Mouse (Mus musculus) spleen, postnatal 36 days (tissue): ENCODE measurements around the gene Gm20388.

Source experiments
- DNase-seq, 2 experiments: peaks; one replicate each; pipeline ENCODE4 v3.0.0; 2022; ENCODE audit warnings: low spot score in 2 of 2, mixed read lengths in 1 of 2

Gene Gm20388

GRCm38 (mm10) chr8:120256958-120257357 is 346.3 kb downstream of the Gm20388 start:
- no peak for DNase-seq

DNA sequence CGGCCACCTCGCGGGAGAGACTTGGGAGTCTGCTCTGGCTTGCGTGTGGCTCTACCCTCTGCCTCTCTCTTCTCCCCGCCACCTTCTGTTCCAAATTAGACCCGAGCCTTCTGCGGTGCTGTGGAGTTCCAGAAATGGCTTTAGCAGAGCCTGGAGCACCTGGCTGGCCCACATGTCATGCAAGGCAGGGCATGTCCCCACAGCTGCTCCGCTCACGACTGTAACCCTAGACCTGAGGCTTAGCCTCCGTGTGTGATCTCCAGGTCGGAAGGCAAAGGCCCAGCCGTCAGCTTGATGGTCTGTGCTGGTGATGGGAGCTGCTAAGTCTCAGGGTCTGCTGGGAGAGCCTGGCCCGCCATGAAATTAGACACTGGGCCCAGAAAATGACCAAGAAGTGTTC is 348.6 kb downstream of the Gm20388 start:
- DNase-seq = no peak

DNA sequence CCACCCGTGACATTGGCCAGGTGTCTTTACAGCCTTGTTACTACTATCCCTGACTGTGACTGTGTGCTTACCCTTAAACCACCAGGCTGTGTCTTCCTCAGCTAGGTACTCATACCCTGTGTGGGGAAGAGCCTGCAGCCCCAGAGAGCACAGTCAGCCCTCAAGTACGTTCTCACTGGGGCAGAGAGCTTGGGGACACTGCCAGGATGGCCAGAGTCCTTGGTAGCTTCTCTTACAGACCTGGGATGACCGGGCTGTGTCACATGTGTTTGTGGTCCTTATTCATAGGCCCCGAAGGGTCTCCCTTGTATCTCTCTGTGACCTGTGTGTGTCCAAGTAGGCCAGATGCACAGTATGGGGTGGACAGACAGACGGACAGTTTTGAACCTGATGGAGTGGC is 350.0 kb downstream of the Gm20388 start:
- DNase-seq = no peak

DNA sequence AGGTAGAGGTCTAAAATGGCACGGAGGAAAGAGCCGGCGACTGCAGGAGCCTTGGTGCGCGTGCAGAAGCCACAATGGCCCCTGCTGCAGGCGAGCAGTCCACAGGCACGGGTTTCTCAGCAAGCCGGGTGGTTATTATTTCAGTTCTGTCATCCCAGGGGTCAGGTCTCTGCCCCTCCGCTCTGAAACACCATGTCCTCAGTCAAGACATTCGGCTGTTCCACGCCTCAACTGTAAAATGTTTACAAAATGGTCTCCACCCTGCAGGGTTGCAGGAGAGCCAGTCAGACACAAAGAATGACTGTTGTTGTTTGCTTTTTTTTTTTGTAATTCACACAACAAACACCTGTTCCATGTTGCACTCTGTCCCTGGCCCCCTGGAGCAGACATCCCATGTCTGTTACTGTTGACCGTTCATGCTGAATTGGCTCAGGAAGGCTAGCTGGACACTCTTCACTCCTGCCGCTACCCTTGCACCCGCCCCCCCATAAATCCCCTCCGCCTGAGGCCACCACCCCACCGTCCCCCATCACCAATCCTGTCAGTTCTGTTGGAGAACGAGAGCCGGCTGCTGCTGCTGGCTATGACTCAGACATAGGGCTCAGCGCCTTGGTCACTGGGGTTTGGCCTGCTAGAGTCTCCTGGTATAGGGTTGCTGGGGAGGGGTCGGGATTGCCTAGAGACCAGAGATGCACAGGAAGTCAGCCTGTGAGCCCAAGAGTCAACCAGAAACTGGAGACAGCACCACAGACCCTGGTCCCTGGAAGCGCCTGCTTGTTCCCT is 350.9 kb downstream of the Gm20388 start:
- DNase-seq = no peak

- no peak for DNase-seq
Observed at GRCm38 (mm10) chr8:120263879-120264278, 353.2 kb downstream of the Gm20388 start.

GRCm38 (mm10) chr8:120264388-120264943 is 353.8 kb downstream of the Gm20388 start:
- DNase-seq = peak; percentile 42 to 57

DNA sequence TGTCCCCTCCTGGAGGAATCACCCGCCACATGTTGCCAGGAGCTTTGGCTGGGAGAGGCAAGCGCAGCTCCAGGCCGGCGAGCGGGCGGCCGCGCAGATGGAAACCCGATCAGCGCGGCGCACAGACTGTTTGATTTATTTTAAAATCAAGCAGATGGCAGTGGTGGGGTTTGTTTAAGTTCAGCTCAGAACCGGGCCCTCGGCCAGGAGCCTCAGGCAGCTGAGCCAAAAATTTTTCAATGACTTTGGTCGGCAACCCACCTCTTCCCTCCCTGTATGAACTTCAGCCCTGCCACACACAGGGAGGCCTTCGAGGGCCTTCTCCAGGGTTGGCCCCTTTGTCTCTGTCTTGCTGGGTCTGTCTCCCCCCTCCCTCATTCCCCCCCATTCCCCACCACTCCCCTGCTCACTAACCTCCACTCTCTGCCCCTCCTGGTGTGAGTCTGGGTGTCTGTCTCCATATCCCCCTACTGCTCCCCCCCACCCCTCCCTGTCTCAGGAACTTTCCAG is 354.4 kb downstream of the Gm20388 start:
- DNase-seq = peak in 1 of 2 experiments; percentile 26

- peak; percentile 32 to 46 for DNase-seq
Observed at GRCm38 (mm10) chr8:120265471-120265870, 354.8 kb downstream of the Gm20388 start.

DNA sequence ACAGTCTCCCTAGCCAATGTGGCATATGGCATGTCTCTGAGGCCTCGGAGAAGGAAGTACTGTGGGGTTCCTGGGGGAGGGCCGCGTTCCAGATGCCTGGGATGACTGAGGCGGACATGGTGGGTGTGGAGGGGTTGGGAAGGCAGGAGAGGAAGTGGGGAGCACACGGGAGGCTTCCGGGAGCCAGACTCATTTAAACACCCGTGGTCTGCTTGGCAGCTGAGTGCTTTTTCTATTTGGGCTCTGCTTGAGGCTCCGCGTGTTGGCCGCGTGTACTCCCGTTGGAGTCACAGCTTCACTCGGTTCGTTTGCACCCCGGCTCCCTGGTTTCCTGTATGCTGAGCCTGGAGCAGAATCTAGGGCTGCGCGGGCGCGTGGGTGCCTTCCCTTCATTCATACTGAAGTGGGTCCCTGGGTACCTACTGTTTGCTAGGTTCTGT is 357.9 kb downstream of the Gm20388 start:
- no peak for DNase-seq

- no peak for DNase-seq
Observed at GRCm38 (mm10) chr8:120270449-120270848, 359.8 kb downstream of the Gm20388 start.

DNA sequence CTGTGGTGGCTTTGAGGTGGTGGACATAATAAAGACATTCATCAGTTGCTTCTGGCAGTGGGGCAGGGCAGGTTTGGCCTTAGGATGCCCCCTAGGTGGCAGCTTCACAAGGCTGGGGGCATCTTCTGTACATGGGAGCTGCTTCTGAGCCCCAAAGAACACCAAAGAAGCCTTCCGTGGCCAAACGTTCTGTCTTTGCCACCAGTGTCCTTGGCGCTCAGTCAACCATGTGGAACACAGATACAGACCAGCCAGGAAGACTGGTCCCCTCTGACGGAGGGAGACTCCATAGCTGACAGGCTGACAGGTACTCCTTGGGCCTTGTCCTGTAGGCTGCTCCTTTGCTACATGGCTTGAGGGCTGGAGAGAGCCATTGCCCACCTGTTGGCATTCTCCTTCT is 362.8 kb downstream of the Gm20388 start:
- no peak for DNase-seq

DNA sequence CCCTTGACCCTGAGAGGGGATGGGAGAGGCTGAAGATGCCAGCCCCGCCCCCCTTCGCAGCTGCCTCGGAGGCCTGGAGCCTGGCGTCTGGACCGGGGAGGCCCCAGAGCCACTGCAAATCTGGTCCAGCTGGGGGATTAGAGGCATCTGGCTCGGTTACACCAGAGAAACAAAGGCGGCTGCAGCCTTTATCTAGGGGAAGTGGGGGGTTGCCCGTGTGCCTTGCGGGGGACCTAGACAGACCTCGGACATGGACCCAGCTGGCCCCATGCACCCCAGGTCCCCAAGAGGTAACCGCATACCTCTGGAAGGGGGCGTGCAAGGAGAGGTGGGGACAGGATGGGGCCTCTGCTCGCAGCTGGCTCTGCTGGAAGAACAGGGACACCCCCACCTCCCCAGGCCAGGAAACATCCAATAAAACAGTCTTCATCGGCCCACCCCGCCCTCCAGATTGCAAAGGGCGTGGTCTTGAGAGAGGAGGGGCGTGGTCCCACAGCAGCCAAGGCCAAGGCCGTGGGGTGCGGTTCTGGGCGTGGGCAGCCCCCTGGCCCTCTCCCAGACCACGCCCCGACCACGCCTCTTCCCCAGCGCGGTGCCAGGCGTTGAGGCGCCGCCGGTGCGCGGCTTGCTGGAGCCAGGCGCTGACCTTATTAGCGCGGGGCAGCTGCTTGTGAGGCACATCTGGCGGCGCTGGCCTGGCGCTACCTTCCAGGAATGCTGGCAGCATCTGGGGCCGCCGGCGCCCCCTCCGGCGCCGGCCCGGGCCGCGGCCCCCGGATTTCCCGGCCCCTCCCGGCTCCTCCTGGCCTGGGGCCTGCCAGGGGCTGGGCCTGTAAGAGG is 365.6 kb downstream of the Gm20388 start:
- peak; percentile 86 to 87 for DNase-seq

GRCm38 (mm10) chr8:120276891-120277426 is 366.3 kb downstream of the Gm20388 start:
- no peak for DNase-seq

GRCm38 (mm10) chr8:120278009-120278408 is 367.4 kb downstream of the Gm20388 start:
- no peak for DNase-seq

DNA sequence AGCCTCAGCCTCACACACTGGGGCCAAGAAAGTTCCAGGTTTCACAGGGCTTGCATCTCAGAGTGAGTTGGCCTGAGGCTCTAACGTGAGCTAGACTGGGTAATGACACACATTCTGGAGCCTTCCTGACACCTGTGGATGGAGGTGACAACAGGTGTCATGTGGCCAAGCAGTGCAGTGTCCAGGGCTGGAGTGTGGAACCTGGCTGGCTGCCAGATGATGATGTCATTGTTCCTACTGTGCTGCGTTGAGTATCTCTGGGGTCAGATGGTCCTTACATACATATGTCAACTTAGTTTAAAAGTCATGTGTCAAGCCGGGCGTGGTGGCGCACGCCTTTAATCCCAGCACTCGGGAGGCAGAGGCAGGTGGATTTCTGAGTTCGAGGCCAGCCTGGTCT is 368.8 kb downstream of the Gm20388 start:
- DNase-seq = no peak

GRCm38 (mm10) chr8:120281487-120281886 is 370.8 kb downstream of the Gm20388 start:
- DNase-seq = peak; percentile 58 to 61

DNA sequence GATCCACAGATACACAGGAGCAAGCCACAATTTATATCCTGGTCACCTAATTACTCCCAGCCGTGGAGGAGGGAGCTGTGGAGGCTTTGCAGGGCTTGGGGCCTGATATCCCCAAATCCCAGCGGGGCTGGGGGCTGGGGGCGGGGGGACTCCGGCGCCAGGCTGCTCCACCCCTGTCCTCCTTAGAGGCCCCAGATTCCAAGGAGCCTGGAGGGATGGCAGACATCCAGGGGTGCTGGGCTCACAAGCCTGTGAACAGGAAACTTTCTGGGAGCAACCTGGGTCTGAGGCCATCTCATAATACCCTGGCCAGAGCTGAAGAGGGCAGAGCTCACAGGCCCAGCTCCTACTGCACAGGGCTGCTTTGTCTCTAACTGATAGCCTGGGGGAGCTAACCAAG is 371.8 kb downstream of the Gm20388 start:
- DNase-seq = no peak

DNA sequence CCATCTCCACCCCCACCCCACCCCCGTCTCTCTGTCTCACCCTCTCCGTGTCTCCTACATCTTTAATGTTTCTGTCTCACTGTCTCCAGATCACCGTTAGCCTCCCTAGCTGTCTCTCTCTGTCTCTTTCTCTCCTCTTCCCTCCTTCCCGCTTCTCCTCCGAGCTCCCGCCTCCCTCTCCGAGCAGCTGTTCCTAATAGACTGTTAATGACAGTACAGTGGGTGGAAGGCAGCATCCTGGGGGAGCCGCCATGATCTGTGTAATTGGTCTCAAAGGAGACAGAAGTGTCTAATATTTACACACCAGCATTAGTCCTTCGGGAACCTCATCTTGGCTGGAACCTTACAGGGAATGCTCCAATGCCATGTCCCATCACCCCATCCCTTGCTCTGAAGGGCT is 373.6 kb downstream of the Gm20388 start:
- DNase-seq = no peak

DNA sequence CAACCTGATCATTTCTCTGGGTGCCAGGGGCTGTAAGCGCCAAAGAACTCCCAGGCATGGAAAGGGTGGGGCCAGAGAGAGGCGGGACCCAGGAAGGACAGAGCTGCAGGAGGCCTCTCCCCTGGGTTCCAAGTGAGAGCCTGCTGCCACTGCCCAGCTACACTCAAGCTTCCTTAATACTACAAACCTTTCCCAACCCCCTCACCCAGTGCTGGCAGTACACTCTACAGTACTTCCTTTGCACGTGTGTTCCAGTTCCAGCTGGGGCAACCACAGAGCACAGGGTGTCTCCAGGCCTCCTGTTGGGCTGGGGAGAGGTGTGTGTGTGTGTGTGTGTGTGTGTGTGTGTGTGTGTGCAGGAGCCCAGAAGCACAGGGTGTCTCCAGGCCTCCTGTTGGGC is 374.4 kb downstream of the Gm20388 start:
- no peak for DNase-seq

DNA sequence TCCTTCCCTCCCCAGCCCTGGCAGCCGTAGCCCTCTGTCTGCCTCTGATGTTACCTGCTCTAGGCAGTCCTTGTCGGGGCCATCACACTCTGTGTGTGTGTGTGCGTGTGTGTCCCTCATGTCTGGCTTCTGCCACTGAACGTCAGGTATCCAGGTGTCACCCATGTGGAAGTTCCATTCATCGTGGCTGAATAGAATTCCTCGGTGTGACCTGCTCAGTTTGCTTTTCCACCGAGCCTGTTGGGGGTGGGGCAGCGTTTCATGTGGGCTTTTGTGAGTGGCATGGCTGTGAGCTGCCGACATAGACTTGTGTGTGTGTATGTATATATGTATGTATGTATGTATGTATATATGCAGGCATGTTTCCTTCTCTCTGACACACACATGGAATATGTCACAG is 375.2 kb downstream of the Gm20388 start:
- DNase-seq = no peak

GRCm38 (mm10) chr8:120288122-120288908 is 377.7 kb downstream of the Gm20388 start:
- DNase-seq = peak; percentile 46 to 63
